Mouse (Mus musculus) CH12.LX (cell line): ENCODE measurements around the gene Anks3. TPM values are rescaled to one million over a fixed set of nuclear protein-coding genes. Genes with fewer than 3 reads are reported as not detected.
A peak's percentile ranks its signal among the peaks of the same experiment; 100 is the strongest.

Experiments
- DNase-seq: peaks from one replicate; pipeline ENCODE4 v3.0.0-alpha.2; 2013; ENCODE audit errors: extremely low read depth
- H3K27ac ChIP-seq: 2 replicates; pipeline ENCODE4 v1.5.1; 2012; ENCODE audit warnings: low read depth, mild to moderate bottlenecking, control low read depth, moderate library complexity; ENCODE audit not compliant: insufficient read depth
- H3K27me3 ChIP-seq: replicated peaks from 2 replicates; pipeline ENCODE3; 2012; ENCODE audit warnings: inconsistent platforms
- H3K36me3 ChIP-seq, 2 experiments: replicated peaks in 1 of 2; 2 replicates each; pipeline versions ENCODE3 to v1.6.1; 2012; ENCODE audit warnings: inconsistent platforms in 1 of 2, low read length in 1 of 2, mild to moderate bottlenecking in 1 of 2, mixed read lengths in 1 of 2, moderate library complexity in 1 of 2; ENCODE audit not compliant: control insufficient read depth in 1 of 2, insufficient read depth in 1 of 2
- H3K4me1 ChIP-seq, 2 experiments: 2 replicates each; pipeline ENCODE4 v1.6.1; 2012; ENCODE audit warnings: inconsistent platforms in 1 of 2, moderate library complexity in 1 of 2; ENCODE audit not compliant: insufficient read depth in 2 of 2, control insufficient read depth in 1 of 2
- H3K4me2 ChIP-seq: 2 replicates; pipeline ENCODE4 v1.6.1; 2012; ENCODE audit warnings: low read depth, mild to moderate bottlenecking, control low read depth; ENCODE audit not compliant: poor library complexity, insufficient read depth, severe bottlenecking
- H3K4me3 ChIP-seq, 3 experiments: fragments of 150-350 bp in 1 of 3; sonication (generic) in 1 of 3; replicated peaks in 1 of 3; 2 replicates each; pipeline versions ENCODE3 to v1.5.1; 2011 to 2012; ENCODE audit warnings: low read depth in 2 of 3, low read length in 2 of 3, mild to moderate bottlenecking in 2 of 3, moderate library complexity in 2 of 3, control low read depth in 1 of 3, improper control_type of control experiment in 1 of 3, inconsistent platforms in 1 of 3, mixed read lengths in 1 of 3; ENCODE audit not compliant: poor library complexity in 1 of 3
- H3K79me2 ChIP-seq: replicated peaks from 2 replicates; pipeline ENCODE4 v1.6.1; 2012; ENCODE audit warnings: mild to moderate bottlenecking, moderate library complexity; ENCODE audit not compliant: control insufficient read depth, poor library complexity, insufficient read depth, severe bottlenecking; ENCODE audit errors: extremely low read depth
- H3K9ac ChIP-seq: 2 replicates; pipeline ENCODE4 v1.6.1; 2012; ENCODE audit warnings: low read depth, mild to moderate bottlenecking, control low read depth, moderate library complexity; ENCODE audit not compliant: insufficient read depth
- H3K9me3 ChIP-seq: replicated peaks from 2 replicates; pipeline ENCODE3; 2012; ENCODE audit warnings: low read length, inconsistent platforms, mixed read lengths
- CHD1 ChIP-seq: IDR thresholded peaks from 2 replicates; pipeline ENCODE4 v1.6.1; 2012; ENCODE audit warnings: low read depth, low read length, improper control_type of control experiment, inconsistent platforms
- CTCF ChIP-seq, 2 experiments: IDR thresholded peaks in 1 of 2; conservative IDR thresholded peaks in 1 of 2; 2 replicates each; pipeline ENCODE4 v1.5.1; 2011 to 2012; ENCODE audit warnings: low read depth in 2 of 2, low read length in 2 of 2, improper control_type of control experiment in 1 of 2, inconsistent platforms in 1 of 2, mild to moderate bottlenecking in 1 of 2, moderate library complexity in 1 of 2
- JUN ChIP-seq: IDR thresholded peaks from 2 replicates; pipeline ENCODE4 v1.6.1; 2011; ENCODE audit warnings: low read depth, mild to moderate bottlenecking, low read length, improper control_type of control experiment, moderate library complexity; ENCODE audit not compliant: insufficient read depth
- JUND ChIP-seq: conservative IDR thresholded peaks from 2 replicates; pipeline ENCODE4 v1.6.1; 2011; ENCODE audit warnings: low read depth, low read length, improper control_type of control experiment
- KAT2A ChIP-seq: IDR thresholded peaks from 2 replicates; pipeline ENCODE4 v1.6.1; 2012; ENCODE audit warnings: low read length, improper control_type of control experiment, inconsistent platforms; ENCODE audit not compliant: insufficient replicate concordance
- MAZ ChIP-seq: IDR thresholded peaks from 2 replicates; pipeline ENCODE4 v1.6.1; 2012; ENCODE audit warnings: low read depth, mild to moderate bottlenecking, inconsistent platforms, low read length, improper control_type of control experiment, moderate library complexity
- MEF2A ChIP-seq: IDR thresholded peaks from 2 replicates; pipeline ENCODE4 v1.6.1; 2014; ENCODE audit warnings: low read depth, mild to moderate bottlenecking, inconsistent platforms, low read length, improper control_type of control experiment, borderline replicate concordance
- MYC ChIP-seq: IDR thresholded peaks from 2 replicates; pipeline ENCODE4 v1.6.1; 2011; ENCODE audit warnings: low read depth, mild to moderate bottlenecking, improper control_type of control experiment, low read length
- NRF1 ChIP-seq: IDR thresholded peaks from 2 replicates; pipeline ENCODE4 v1.6.1; 2014; ENCODE audit warnings: low read depth, mild to moderate bottlenecking, inconsistent platforms, low read length, improper control_type of control experiment, moderate library complexity
- PAX5 ChIP-seq: IDR thresholded peaks from 2 replicates; pipeline ENCODE4 v1.6.1; 2012; ENCODE audit warnings: low read length, inconsistent platforms, mixed read lengths
- RCOR1 ChIP-seq: conservative IDR thresholded peaks from 2 replicates; pipeline ENCODE4 v1.6.1; 2012; ENCODE audit warnings: low read depth, mild to moderate bottlenecking, inconsistent platforms, low read length, improper control_type of control experiment
- SMC3 ChIP-seq: IDR thresholded peaks from 2 replicates; pipeline ENCODE4 v1.6.1; 2011; ENCODE audit warnings: low read depth, low read length, improper control_type of control experiment
- TCF12 ChIP-seq: IDR thresholded peaks from 2 replicates; pipeline ENCODE4 v1.6.1; 2014; ENCODE audit warnings: low read depth, mild to moderate bottlenecking, inconsistent platforms, low read length, improper control_type of control experiment
- UBTF ChIP-seq: IDR thresholded peaks from 2 replicates; pipeline ENCODE4 v1.6.1; 2012; ENCODE audit warnings: low read depth, mild to moderate bottlenecking, inconsistent platforms, low read length, improper control_type of control experiment, moderate library complexity
- USF1 ChIP-seq: IDR thresholded peaks from 2 replicates; pipeline ENCODE4 v1.6.1; 2014; ENCODE audit warnings: low read depth, mild to moderate bottlenecking, inconsistent platforms, low read length, improper control_type of control experiment
- ZMIZ1 ChIP-seq: IDR thresholded peaks from 2 replicates; pipeline ENCODE4 v1.6.1; 2012; ENCODE audit warnings: low read depth, mild to moderate bottlenecking, inconsistent platforms, low read length, improper control_type of control experiment
- ZNF384 ChIP-seq: IDR thresholded peaks from 2 replicates; pipeline ENCODE4 v1.6.1; 2012; ENCODE audit warnings: low read depth, low read length, improper control_type of control experiment, inconsistent platforms
- dilution Hi-C: fragments of 300-500 bp; cut with MboI; formaldehyde crosslinking; loops from 2 replicates; pipeline ENCODE4 v1.14.3; 2020; ENCODE audit warnings: low sequenced_read_pairs; ENCODE audit not compliant: extremely low pct_unique_long_range_greater_than_20kb, extremely low pct_ligation_motif_present
- in situ Hi-C: fragments of 300-500 bp; cut with MboI; formaldehyde crosslinking; loops from 3 replicates; pipeline ENCODE4 v1.14.3; 2019; ENCODE audit warnings: low sequenced_read_pairs, low pct_ligation_motif_present, low pct_unique_long_range_greater_than_20kb, mixed read lengths
- polyA plus RNA-seq: library from polyadenylated mRNA; unstranded; fragments of >175 nt; gene quantifications from 2 replicates; pipeline ENCODE4 v1.2.1, GENCODE M21; 2012; ENCODE audit warnings: low read depth; ENCODE audit not compliant: insufficient read length
- total RNA-seq, 2 experiments: library from RNA; depleted of rRNA; stranded (reverse); fragments of 300-350 nt in 1 of 2; fragments of >200 nt in 1 of 2; gene quantifications; 2 replicates each; pipeline ENCODE4 v1.2.3; 2012 to 2014

The Anks3 gene
- total and polyA plus RNA-seq, 3 experiments = 17.0 to 34.9 (median 24.4) TPM

- no peak for DNase-seq
- H3K4me2 ChIP-seq = 0 out of 2 replicates have a peak overlapping the region, but pooled peaks have one; percentile 88
- in situ Hi-C loops = loop anchor here (5.0 kb wide), 1 partner anchor 42 kb away; the partner anchor contains the start of gene Smim22
- H3K27me3 ChIP-seq = no peaks in the 10 kb centered on the region
- peaks cover 11 to 58% of the 10 kb centered on the region in 2 experiments for H3K4me1 ChIP-seq
- H3K4me3 ChIP-seq = peak overlapping the region in 1 of 3 experiments; percentile 90
- 0 out of 2 replicates have a peak overlapping the region, but pooled peaks have one; percentile 5 for H3K9ac ChIP-seq
- dilution Hi-C loops = no loop called here
- TF ChIP-seq MAZ = no peak
- no peak for TF ChIP-seq ZMIZ1
- TF ChIP-seq PAX5 = no peak
- no peak for TF ChIP-seq MYC
- no peak for TF ChIP-seq CHD1
- TF ChIP-seq ZNF384 = no peak
- TF ChIP-seq SMC3 = no peak
- no peak for TF ChIP-seq TCF12
- TF ChIP-seq KAT2A = no peak
- no peak for TF ChIP-seq UBTF
- TF ChIP-seq MEF2A = no peak
- TF ChIP-seq USF1 = no peak
- no peak for TF ChIP-seq RCOR1
- no peak for TF ChIP-seq NRF1
- no peak for TF ChIP-seq JUN
- TF ChIP-seq JUND = no peak
- peaks cover 0 to 12% of the 10 kb centered on the region in 2 experiments for H3K36me3 ChIP-seq
- H3K79me2 ChIP-seq = peaks cover 19% of the 10 kb centered on the region
- no peak overlapping the region for H3K27ac ChIP-seq
- no peaks in the 10 kb centered on the region for H3K9me3 ChIP-seq
These were observed 1.6 kb upstream of the Anks3 start for GRCm38 (mm10) chr16:4965392-4966129.

- in situ Hi-C loops (loop anchor here (5.0 kb wide), 1 partner anchor 42 kb away; the partner anchor contains the start of gene Smim22), dilution Hi-C loops (no loop called here)
- Histone ChIP-seq H3K27me3 (no peaks in the 10 kb centered on the region), H3K9ac (peak overlapping the region; percentile 57), H3K4me1 (peaks cover 11 to 65% of the 10 kb centered on the region in 2 experiments), H3K36me3 (peaks cover 4 to 19% of the 10 kb centered on the region in 2 experiments), H3K79me2 (peaks cover 19% of the 10 kb centered on the region), H3K4me3 (peak overlapping the region; percentile 75 to 90 (median 82)), H3K27ac (no peak overlapping the region; the same call in 1 of the 2 replicates), H3K9me3 (no peaks in the 10 kb centered on the region), H3K4me2 (peak overlapping the region; percentile 88)
- DNase-seq = peak; percentile 35
- TF ChIP-seq CTCF (conservative IDR thresholded peaks at IDR 0.05 in 1 of 2, IDR thresholded peaks at IDR 0.05 in 1 of 2; ENCODE audit: low read depth in 2 of 2, low read length in 2 of 2) (no peak), CHD1 (0 out of 2 replicates have a peak, but pooled peaks have one; percentile 58)
These were observed 856 bp upstream of the Anks3 start for GRCm38 (mm10) chr16:4964731-4965391.
